Mouse (Mus musculus) intestine, postnatal 0 days (tissue): Measurements from ENCODE around the gene Snx29. TPM values are rescaled to one million over a fixed set of nuclear protein-coding genes. Genes with fewer than 3 reads are reported as not detected.

Experiments
- ATAC-seq: fragments of 200-750 bp; cut with Nextera tagmentation; 2 replicates; pipeline ENCODE4 v1.8.0; 2017; ENCODE audit warnings: mild to moderate bottlenecking, moderate TSS enrichment, moderate library complexity
- H3K27ac ChIP-seq: fragments of 300-500 bp; sonication (generic); 2 replicates; pipeline ENCODE4 v1.5.1; 2014; ENCODE audit warnings: mild to moderate bottlenecking, low read depth, low read length, moderate library complexity
- H3K27me3 ChIP-seq: fragments of 300-500 bp; sonication (generic); replicated peaks from 2 replicates; pipeline ENCODE4 v1.6.1; 2014; ENCODE audit warnings: low read length, mixed read lengths; ENCODE audit not compliant: control insufficient read depth, insufficient read depth
- H3K36me3 ChIP-seq: fragments of 300-500 bp; sonication (generic); 2 replicates; pipeline ENCODE4 v1.6.1; 2014; ENCODE audit warnings: mild to moderate bottlenecking, moderate library complexity; ENCODE audit not compliant: control insufficient read depth, insufficient read depth
- H3K4me1 ChIP-seq: fragments of 300-500 bp; sonication (generic); replicated peaks from 2 replicates; pipeline ENCODE4 v1.6.1; 2014; ENCODE audit warnings: antibody characterized with exemption, low read length, mixed read lengths; ENCODE audit not compliant: control insufficient read depth, insufficient read depth
- H3K4me2 ChIP-seq: fragments of 300-500 bp; sonication (generic); replicated peaks from 2 replicates; pipeline ENCODE4 v1.6.1; 2014; ENCODE audit warnings: low read depth, mild to moderate bottlenecking, moderate library complexity
- H3K4me3 ChIP-seq: fragments of 300-500 bp; sonication (generic); 2 replicates; pipeline ENCODE4 v1.5.1; 2014; ENCODE audit warnings: low read depth, low read length
- H3K9ac ChIP-seq: fragments of 300-500 bp; sonication (generic); 2 replicates; pipeline ENCODE4 v1.6.1; 2014; ENCODE audit warnings: mild to moderate bottlenecking, low read depth, low read length
- H3K9me3 ChIP-seq: fragments of 300-500 bp; sonication (generic); 2 replicates; pipeline ENCODE4 v1.6.1; 2016; ENCODE audit warnings: mixed run types; ENCODE audit not compliant: control insufficient read depth
- CTCF ChIP-seq: sonication (generic); IDR thresholded peaks from 2 replicates; pipeline ENCODE4 v1.5.1; 2016; ENCODE audit warnings: low read depth, mild to moderate bottlenecking, control low read depth, antibody characterized with exemption, moderate library complexity
- WGBS: fragments of 180-500 bp; shearing (Covaris S2); extraction: QIAGEN DNeasy Blood & Tissue Kit; methylation state at CpG from one replicate; pipeline ENCODE4 v1.1.7; 2014; 5-methylcytosine and 5-hydroxymethylcytosine counted together
- polyA plus RNA-seq: library from polyadenylated mRNA; unstranded; fragments of >200 nt; fragmentation: Nextera tagmentation; extraction: Ambion mirVana; gene quantifications from 2 replicates; pipeline ENCODE4 v1.2.1, GENCODE M21; 2015

Snx29 gene
- polyA plus RNA-seq, 1 experiment from 2014 or later: 1.9 TPM

GRCm38 (mm10) chr16:11601336-11602082 lies 278.8 kb downstream of the Snx29 start:
- no peaks in the 10 kb centered on the region for H3K9me3 ChIP-seq
- H3K27me3 ChIP-seq: no peaks in the 10 kb centered on the region
- no peak for TF ChIP-seq CTCF
- H3K36me3 ChIP-seq: no peaks in the 10 kb centered on the region
- H3K4me2 ChIP-seq: no peak overlapping the region
- WGBS: 96% methylated on average over 1 of the region's 1 CpGs
- H3K27ac ChIP-seq: no peak overlapping the region
- no peak overlapping the region for H3K4me3 ChIP-seq
- no peak overlapping the region for H3K9ac ChIP-seq
- ATAC-seq: no peak
- H3K4me1 ChIP-seq: peaks cover 22% of the 10 kb centered on the region; the same call in 1 of the 2 replicates

- H3K4me1 ChIP-seq: 0 out of 2 replicates have a peak, but pooled peaks cover 14% of the 10 kb centered on the region
- no peaks in the 10 kb centered on the region for H3K27me3 ChIP-seq
- no peak overlapping the region for H3K4me2 ChIP-seq
- H3K9me3 ChIP-seq: no peaks in the 10 kb centered on the region
- peak; percentile 98 for ATAC-seq
- no peak overlapping the region for H3K9ac ChIP-seq
- peak overlapping the region; percentile 85 for H3K27ac ChIP-seq
- H3K4me3 ChIP-seq: no peak overlapping the region
- WGBS: 53% methylated on average over 5 of the region's 5 CpGs
- peak; percentile 83 for TF ChIP-seq CTCF
- no peaks in the 10 kb centered on the region for H3K36me3 ChIP-seq
Measured at GRCm38 (mm10) chr16:11603667-11604422, 281.1 kb downstream of the Snx29 start.

- no peak for ATAC-seq
- TF ChIP-seq CTCF: no peak
- Histone ChIP-seq H3K4me2 (no peak overlapping the region), H3K9ac (no peak overlapping the region), H3K27me3 (no peaks in the 10 kb centered on the region), H3K27ac (no peak overlapping the region), H3K9me3 (no peaks in the 10 kb centered on the region), H3K36me3 (no peaks in the 10 kb centered on the region), H3K4me1 (0 out of 2 replicates have a peak, but pooled peaks cover 2% of the 10 kb centered on the region), H3K4me3 (no peak overlapping the region)
- 87% methylated on average over 3 of the region's 3 CpGs for WGBS
Measured at GRCm38 (mm10) chr16:11612526-11613126, 289.9 kb downstream of the Snx29 start.

- no peak overlapping the region for H3K9ac ChIP-seq
- no peaks in the 10 kb centered on the region for H3K27me3 ChIP-seq
- 79% methylated on average over 3 of the region's 3 CpGs for WGBS
- H3K9me3 ChIP-seq: no peaks in the 10 kb centered on the region
- 0 out of 2 replicates have a peak, but pooled peaks cover 2% of the 10 kb centered on the region for H3K4me1 ChIP-seq
- H3K36me3 ChIP-seq: no peaks in the 10 kb centered on the region
- no peak overlapping the region for H3K4me3 ChIP-seq
- no peak for TF ChIP-seq CTCF
- H3K4me2 ChIP-seq: no peak overlapping the region
- H3K27ac ChIP-seq: no peak overlapping the region
- no peak for ATAC-seq
Measured at GRCm38 (mm10) chr16:11614401-11615014, 291.8 kb downstream of the Snx29 start.

GRCm38 (mm10) chr16:11615633-11616032 lies 292.9 kb downstream of the Snx29 start:
- Histone ChIP-seq H3K27me3 (no peaks in the 10 kb centered on the region), H3K4me3 (no peak overlapping the region), H3K4me2 (no peak overlapping the region), H3K9me3 (no peaks in the 10 kb centered on the region), H3K9ac (no peak overlapping the region), H3K27ac (no peak overlapping the region), H3K4me1 (0 out of 2 replicates have a peak, but pooled peaks cover 2% of the 10 kb centered on the region), H3K36me3 (no peaks in the 10 kb centered on the region)
- no peak for ATAC-seq
- no peak for TF ChIP-seq CTCF
- 64% methylated on average over 2 of the region's 2 CpGs for WGBS

GRCm38 (mm10) chr16:11619951-11620350 lies 297.2 kb downstream of the Snx29 start:
- TF ChIP-seq CTCF: no peak
- ATAC-seq: no peak
- WGBS: 91% methylated on average over 2 of the region's 2 CpGs
- H3K9me3 ChIP-seq: no peaks in the 10 kb centered on the region
- H3K4me2 ChIP-seq: no peak overlapping the region
- no peak overlapping the region for H3K9ac ChIP-seq
- no peaks in the 10 kb centered on the region for H3K4me1 ChIP-seq
- no peak overlapping the region for H3K27ac ChIP-seq
- no peaks in the 10 kb centered on the region for H3K36me3 ChIP-seq
- no peak overlapping the region for H3K4me3 ChIP-seq
- H3K27me3 ChIP-seq: no peaks in the 10 kb centered on the region
